Comparison of ENCODE assay signal across 7 mouse cellular contexts in genomic region chr10:117282049-117282448, GRCm38 (mm10). TPM values are rescaled to one million over a fixed set of nuclear protein-coding genes. Genes with fewer than 3 reads are reported as not detected.
DNase-seq lines count a peak whose midpoint lies in the region; ATAC-seq lines count a peak whose summit lies in the region.

TSS of gene Lyz2 (minus strand) at chr10:117282321.

- intact Hi-C loops in heart, postnatal 36 days (cut with DNase I), result no loop called here

- H3K9me3 ChIP-seq in forebrain, embryonic 15.5 days, result no peaks in the 10 kb centered on the region
- H3K9me3 ChIP-seq in limb, embryonic 13.5 days, result no peaks in the 10 kb centered on the region
- no peaks in the 10 kb centered on the region for H3K9me3 ChIP-seq in midbrain, embryonic 15.5 days

- H3K27me3 ChIP-seq in forebrain, embryonic 15.5 days, result no peaks in the 10 kb centered on the region
- H3K27me3 ChIP-seq in limb, embryonic 13.5 days, result no peaks in the 10 kb centered on the region
- no peaks in the 10 kb centered on the region for H3K27me3 ChIP-seq in midbrain, embryonic 15.5 days (replicated peaks)

- peak; percentile 100 for DNase-seq in 3T3-L1 (ENCODE audit: low read depth, low spot score)
- peak; percentile 37 for DNase-seq in T-cell, adult 2 months (ENCODE audit: low spot score)
- DNase-seq in heart, postnatal 36 days, result peak; percentile 24 to 29
- DNase-seq in right cerebral cortex, adult 18-20 months, result no peak

- H3K4me2 ChIP-seq in forebrain, embryonic 15.5 days (replicated peaks), result no peak within 1 kb of the TSS
- no peak within 1 kb of the TSS for H3K4me2 ChIP-seq in limb, embryonic 13.5 days (replicated peaks)
- no peak within 1 kb of the TSS for H3K4me2 ChIP-seq in midbrain, embryonic 15.5 days

- WGBS in forebrain, embryonic 15.5 days, result 65% methylated on average over 4 of the region's 4 CpGs
- WGBS in limb, embryonic 13.5 days, result 57% methylated on average over 4 of the region's 4 CpGs
- 69% methylated on average over 4 of the region's 4 CpGs for WGBS in midbrain, embryonic 15.5 days

- H3K4me1 ChIP-seq in forebrain, embryonic 15.5 days, result no peaks in the 10 kb centered on the region
- H3K4me1 ChIP-seq in limb, embryonic 13.5 days, result no peaks in the 10 kb centered on the region
- no peaks in the 10 kb centered on the region for H3K4me1 ChIP-seq in midbrain, embryonic 15.5 days

- H3K36me3 ChIP-seq in forebrain, embryonic 15.5 days, result no peaks in the 10 kb centered on the region
- H3K36me3 ChIP-seq in limb, embryonic 13.5 days, result no peaks in the 10 kb centered on the region
- H3K36me3 ChIP-seq in midbrain, embryonic 15.5 days (replicated peaks), result no peaks in the 10 kb centered on the region

- no peak within 1 kb of the TSS for H3K9ac ChIP-seq in forebrain, embryonic 15.5 days (replicated peaks)
- no peak within 1 kb of the TSS for H3K9ac ChIP-seq in limb, embryonic 13.5 days
- H3K9ac ChIP-seq in midbrain, embryonic 15.5 days, result no peak within 1 kb of the TSS

- H3K27ac ChIP-seq in forebrain, embryonic 15.5 days (replicated peaks), result no peak within 1 kb of the TSS
- no peak within 1 kb of the TSS for H3K27ac ChIP-seq in limb, embryonic 13.5 days
- no peak within 1 kb of the TSS for H3K27ac ChIP-seq in midbrain, embryonic 15.5 days

- no peak within 1 kb of the TSS for H3K4me3 ChIP-seq in forebrain, embryonic 15.5 days
- H3K4me3 ChIP-seq in limb, embryonic 13.5 days, result no peak within 1 kb of the TSS
- no peak within 1 kb of the TSS for H3K4me3 ChIP-seq in midbrain, embryonic 15.5 days

- no peak for ATAC-seq in forebrain, embryonic 15.5 days (replicated peaks)
- ATAC-seq in limb, embryonic 13.5 days (ENCODE audit: low FRiP score, low read depth), result no peak
- ATAC-seq in midbrain, embryonic 15.5 days (replicated peaks), result no peak

RNA-seq across cellular contexts. Expression of gene Lyz2, which starts in this region (rescaled TPM):
- polyA plus RNA-seq in forebrain, embryonic 15.5 days (2015; fragmentation: Nextera tagmentation; extraction: Ambion mirVana), result 15.7 and 18.2 TPM in 2 replicates
- 100 to 1,000 TPM; 148 to 201 TPM for total RNA-seq in heart, postnatal 36 days (2021)
- 30.2 and 32.0 TPM in 2 replicates for polyA plus RNA-seq in limb, embryonic 13.5 days (2015; fragmentation: Nextera tagmentation; extraction: Ambion mirVana)
- polyA plus RNA-seq in midbrain, embryonic 15.5 days (2015; fragmentation: Nextera tagmentation; extraction: Ambion mirVana), result 27.2 and 32.0 TPM in 2 replicates
